Mouse (Mus musculus): ENCODE measurements at regions not wholly inside any gene's neighbourhood (a gene's known extent, or its start where the extent isn't known, plus 50 kb on each side); places are given as distances from the start of the nearest gene placed in this dataset.

DNA sequence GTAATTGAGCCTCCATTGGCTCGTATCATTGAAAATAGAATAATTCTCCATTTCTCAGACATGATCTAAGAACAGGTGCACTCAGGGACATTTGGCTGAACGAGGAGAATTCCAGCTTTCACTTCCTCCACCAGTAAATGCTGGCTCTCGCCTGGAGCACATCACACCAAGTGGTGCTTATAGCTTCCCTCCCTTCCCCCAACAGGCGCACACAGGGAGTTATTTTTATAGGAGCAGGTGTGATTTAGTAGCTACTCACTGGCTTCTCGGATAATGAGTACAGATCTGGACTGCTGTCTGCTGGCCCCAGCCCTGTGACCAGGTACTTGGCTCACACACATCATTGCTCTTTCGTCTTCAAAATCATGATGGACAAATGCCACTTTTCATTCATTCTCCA lies 456.2 kb downstream of the Fut8 start:
- TF ChIP-seq CTCF (conservative IDR thresholded peaks at IDR 0.05; ENCODE audit: low read length) (no peak), POU5F1 (IDR thresholded peaks at IDR 0.05; ENCODE audit: borderline replicate concordance, low read length) (no peak), NANOG (IDR thresholded peaks at IDR 0.05; ENCODE audit: borderline replicate concordance, low read length) (no peak)

DNA sequence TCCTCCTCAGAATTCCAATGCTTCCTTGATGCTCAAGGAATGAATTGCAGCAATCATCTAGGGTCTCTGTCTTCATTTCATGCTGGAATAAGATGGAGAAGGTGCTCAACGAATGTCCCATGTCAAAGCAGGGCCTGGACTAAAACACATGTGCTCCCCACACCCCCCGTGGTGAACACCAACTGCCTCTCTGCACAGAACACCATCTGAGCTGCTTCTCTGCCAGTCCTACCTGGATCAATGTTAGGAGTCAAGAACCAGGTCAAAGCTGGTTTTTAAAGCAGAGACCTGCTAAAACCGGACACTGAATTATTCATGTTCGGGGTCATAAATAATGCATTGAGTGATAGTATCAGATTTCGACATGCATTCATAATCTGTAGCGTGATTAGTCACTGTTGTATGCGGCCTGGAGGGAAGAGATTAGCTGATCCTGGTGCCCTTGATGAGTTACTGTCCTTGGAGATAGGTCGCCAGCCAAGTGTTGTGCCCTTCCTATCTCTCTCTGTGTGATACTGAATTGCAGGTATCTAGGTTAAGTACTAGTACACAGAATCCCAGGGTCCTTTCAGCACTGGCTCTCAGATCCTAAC lies 458.2 kb downstream of the Fut8 start:
- no peaks in the 10 kb centered on the region for H3K4me1 ChIP-seq (replicated peaks; ENCODE audit: low read depth, low read length)
- no peak overlapping the region for H3K4me3 ChIP-seq (replicated peaks; ENCODE audit: low read length)
- H3K9me3 ChIP-seq (ENCODE audit: low read length): no peaks in the 10 kb centered on the region
- TF ChIP-seq NANOG (IDR thresholded peaks at IDR 0.05; ENCODE audit: borderline replicate concordance, low read length) (no peak), POU5F1 (IDR thresholded peaks at IDR 0.05; ENCODE audit: borderline replicate concordance, low read length) (no peak), CTCF (conservative IDR thresholded peaks at IDR 0.05; ENCODE audit: low read length) (no peak)
- no peaks in the 10 kb centered on the region for H3K36me3 ChIP-seq (ENCODE audit: insufficient read depth, low read length)
- 0 out of 2 replicates have a peak, but pooled peaks cover 6% of the 10 kb centered on the region for H3K27me3 ChIP-seq (ENCODE audit: insufficient read depth, low read length)

More for the DNA sequence above, 456.2 kb downstream of the Fut8 start:
- H3K9me3 ChIP-seq (ENCODE audit: low read length): no peaks in the 10 kb centered on the region
- H3K4me3 ChIP-seq (replicated peaks; ENCODE audit: low read length): no peak overlapping the region
- H3K36me3 ChIP-seq (ENCODE audit: insufficient read depth, low read length): no peaks in the 10 kb centered on the region
- no peaks in the 10 kb centered on the region for H3K4me1 ChIP-seq (replicated peaks; ENCODE audit: low read depth, low read length)
- H3K27me3 ChIP-seq (ENCODE audit: insufficient read depth, low read length): 0 out of 2 replicates have a peak, but pooled peaks cover 6% of the 10 kb centered on the region

DNA sequence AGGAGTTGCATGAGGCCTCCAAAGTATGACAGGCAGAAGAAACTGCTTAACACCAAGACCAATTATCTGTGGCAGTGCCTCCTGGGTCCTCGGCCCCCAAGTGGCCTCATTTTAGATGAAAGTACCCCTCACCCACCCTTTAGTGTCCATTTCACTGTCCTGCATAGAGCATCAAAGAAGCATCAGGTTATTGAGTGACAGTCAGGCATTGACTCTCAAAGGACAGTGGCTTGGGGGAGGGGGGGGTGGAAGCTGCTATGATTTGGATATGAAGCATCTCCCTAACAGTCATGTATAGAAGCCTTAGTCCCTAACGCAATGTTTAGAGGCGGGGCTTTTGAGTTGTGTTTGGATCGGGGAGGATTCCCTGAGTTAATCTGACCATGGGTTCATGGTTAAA lies 458.7 kb downstream of the Fut8 start:
- no peak for TF ChIP-seq POU5F1 (IDR thresholded peaks at IDR 0.05; ENCODE audit: borderline replicate concordance, low read length)
- TF ChIP-seq CTCF (conservative IDR thresholded peaks at IDR 0.05; ENCODE audit: low read length): no peak
- no peak for TF ChIP-seq NANOG (IDR thresholded peaks at IDR 0.05; ENCODE audit: borderline replicate concordance, low read length)
- Histone ChIP-seq H3K27me3 (ENCODE audit: insufficient read depth, low read length) (0 out of 2 replicates have a peak, but pooled peaks cover 6% of the 10 kb centered on the region), H3K9me3 (ENCODE audit: low read length) (no peaks in the 10 kb centered on the region), H3K4me1 (replicated peaks; ENCODE audit: low read depth, low read length) (no peaks in the 10 kb centered on the region), H3K36me3 (ENCODE audit: insufficient read depth, low read length) (no peaks in the 10 kb centered on the region), H3K4me3 (replicated peaks; ENCODE audit: low read length) (no peak overlapping the region)

DNA sequence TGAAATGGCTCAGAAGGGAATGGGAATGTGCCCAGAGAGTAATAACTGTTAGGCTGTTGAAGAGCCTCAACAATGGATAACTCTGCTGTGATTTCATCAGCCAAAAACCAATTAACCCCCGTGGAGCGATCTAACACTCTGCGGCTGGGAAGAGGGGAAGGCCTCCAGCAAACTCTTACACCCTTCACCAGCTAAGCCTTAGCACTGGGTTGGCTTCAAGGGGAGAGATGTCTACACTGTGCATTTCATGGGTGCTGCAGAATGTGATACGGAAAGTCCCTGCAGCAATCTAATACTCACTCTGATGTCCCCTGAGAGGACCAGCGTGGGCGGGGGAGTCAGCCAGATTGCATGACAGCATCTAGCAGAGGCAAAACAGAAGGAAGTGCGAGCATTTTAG lies 460.2 kb downstream of the Fut8 start:
- H3K4me3 ChIP-seq (replicated peaks; ENCODE audit: low read length): no peak overlapping the region
- TF ChIP-seq CTCF (conservative IDR thresholded peaks at IDR 0.05; ENCODE audit: low read length) (no peak), POU5F1 (IDR thresholded peaks at IDR 0.05; ENCODE audit: borderline replicate concordance, low read length) (no peak), NANOG (IDR thresholded peaks at IDR 0.05; ENCODE audit: borderline replicate concordance, low read length) (no peak)
- H3K9me3 ChIP-seq (ENCODE audit: low read length): no peaks in the 10 kb centered on the region
- 0 out of 2 replicates have a peak, but pooled peaks cover 6% of the 10 kb centered on the region for H3K27me3 ChIP-seq (ENCODE audit: insufficient read depth, low read length)
- H3K36me3 ChIP-seq (ENCODE audit: insufficient read depth, low read length): no peaks in the 10 kb centered on the region
- H3K4me1 ChIP-seq (replicated peaks; ENCODE audit: low read depth, low read length): no peaks in the 10 kb centered on the region

DNA sequence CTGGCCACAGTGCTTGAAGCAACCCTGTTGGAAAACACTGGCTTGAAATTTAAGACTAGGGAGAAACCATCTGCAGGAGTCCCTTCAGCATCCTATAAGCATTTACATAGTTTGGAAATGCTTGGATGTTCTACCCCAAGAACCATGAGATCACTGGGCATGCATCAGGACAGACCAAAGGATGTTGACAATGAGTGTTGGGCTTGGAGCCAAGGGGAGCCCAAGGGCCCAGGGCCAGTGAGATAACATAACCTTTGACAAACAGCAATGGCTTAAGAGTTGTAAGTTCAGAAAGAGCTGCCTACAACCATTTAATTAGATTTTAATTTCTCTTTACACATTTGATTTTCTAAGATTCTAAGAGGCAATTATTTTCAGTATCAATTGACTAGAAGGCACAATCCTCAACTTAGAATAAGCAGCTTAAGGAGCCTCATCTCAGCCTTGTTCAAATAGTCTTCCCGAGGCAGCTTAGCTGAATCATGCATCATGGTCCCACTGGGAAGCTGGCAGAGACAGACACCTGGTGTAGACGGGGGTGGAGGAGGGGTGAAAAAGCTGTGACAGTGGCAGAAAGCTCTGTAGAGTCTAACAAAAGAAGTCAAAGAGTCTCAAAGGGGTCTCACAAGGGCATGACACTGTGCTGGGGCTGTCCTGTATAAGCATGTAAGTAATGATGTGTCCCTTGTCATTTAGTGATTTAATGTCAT lies 462.1 kb downstream of the Fut8 start:
- TF ChIP-seq CTCF (conservative IDR thresholded peaks at IDR 0.05; ENCODE audit: low read length): no peak
- no peak for TF ChIP-seq NANOG (IDR thresholded peaks at IDR 0.05; ENCODE audit: borderline replicate concordance, low read length)
- TF ChIP-seq POU5F1 (IDR thresholded peaks at IDR 0.05; ENCODE audit: borderline replicate concordance, low read length): no peak
- no peaks in the 10 kb centered on the region for H3K4me1 ChIP-seq (replicated peaks; ENCODE audit: low read depth, low read length)
- H3K36me3 ChIP-seq (ENCODE audit: insufficient read depth, low read length): no peaks in the 10 kb centered on the region
- H3K9me3 ChIP-seq (ENCODE audit: low read length): no peaks in the 10 kb centered on the region
- 0 out of 2 replicates have a peak, but pooled peaks cover 2% of the 10 kb centered on the region for H3K27me3 ChIP-seq (ENCODE audit: insufficient read depth, low read length)
- no peak overlapping the region for H3K4me3 ChIP-seq (replicated peaks; ENCODE audit: low read length)

DNA sequence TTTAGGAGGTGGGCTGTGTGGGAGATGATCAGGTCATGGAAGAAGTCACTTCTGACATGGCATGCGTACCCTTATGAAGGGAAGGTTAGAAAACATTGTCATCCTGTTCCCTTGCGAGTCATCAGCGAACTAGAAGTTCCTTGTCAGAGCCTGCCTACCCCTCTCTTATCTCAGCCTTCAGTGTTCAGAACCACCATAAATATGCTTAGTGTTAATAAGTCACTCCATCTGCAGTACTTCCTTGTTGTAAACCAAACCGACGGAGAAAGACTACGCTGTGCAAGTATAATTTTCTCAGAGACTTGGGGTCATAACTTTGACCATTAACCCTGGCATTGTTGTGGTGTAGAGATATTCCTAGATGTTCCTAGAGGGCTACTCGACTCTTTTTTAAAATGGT lies 477.6 kb downstream of the Fut8 start:
- TF ChIP-seq NANOG (IDR thresholded peaks at IDR 0.05; ENCODE audit: borderline replicate concordance, low read length) (no peak), POU5F1 (IDR thresholded peaks at IDR 0.05; ENCODE audit: borderline replicate concordance, low read length) (no peak), CTCF (conservative IDR thresholded peaks at IDR 0.05; ENCODE audit: low read length) (no peak)
- Histone ChIP-seq H3K4me1 (replicated peaks; ENCODE audit: low read depth, low read length) (peaks cover 3% of the 10 kb centered on the region; the same call in 1 of the 2 replicates), H3K9me3 (ENCODE audit: low read length) (peaks cover 9% of the 10 kb centered on the region), H3K4me3 (replicated peaks; ENCODE audit: low read length) (no peak overlapping the region), H3K36me3 (ENCODE audit: insufficient read depth, low read length) (no peaks in the 10 kb centered on the region), H3K27me3 (ENCODE audit: insufficient read depth, low read length) (no peaks in the 10 kb centered on the region)

DNA sequence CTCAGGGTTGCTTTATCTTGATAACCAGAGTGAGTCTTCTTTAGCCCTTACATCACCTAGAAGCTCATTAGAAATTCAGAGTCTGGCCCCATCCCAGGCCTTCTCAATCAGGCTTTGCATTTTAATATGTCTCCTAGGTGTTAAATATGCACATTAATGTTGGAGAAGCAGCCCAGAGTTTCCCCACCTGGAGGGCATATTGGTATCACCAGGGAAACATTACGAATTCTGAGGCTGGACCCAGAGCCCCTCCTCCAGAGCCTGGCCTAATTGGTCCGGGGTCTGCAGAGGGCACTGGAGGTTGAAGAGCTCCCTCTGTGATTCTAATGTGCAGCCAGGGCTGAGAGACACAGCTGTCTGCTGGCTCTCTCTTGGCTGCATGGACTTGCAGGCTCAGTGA lies 478.1 kb downstream of the Fut8 start:
- no peak overlapping the region for H3K4me3 ChIP-seq (replicated peaks; ENCODE audit: low read length)
- TF ChIP-seq POU5F1 (IDR thresholded peaks at IDR 0.05; ENCODE audit: borderline replicate concordance, low read length) (no peak), NANOG (IDR thresholded peaks at IDR 0.05; ENCODE audit: borderline replicate concordance, low read length) (no peak), CTCF (conservative IDR thresholded peaks at IDR 0.05; ENCODE audit: low read length) (no peak)

DNA sequence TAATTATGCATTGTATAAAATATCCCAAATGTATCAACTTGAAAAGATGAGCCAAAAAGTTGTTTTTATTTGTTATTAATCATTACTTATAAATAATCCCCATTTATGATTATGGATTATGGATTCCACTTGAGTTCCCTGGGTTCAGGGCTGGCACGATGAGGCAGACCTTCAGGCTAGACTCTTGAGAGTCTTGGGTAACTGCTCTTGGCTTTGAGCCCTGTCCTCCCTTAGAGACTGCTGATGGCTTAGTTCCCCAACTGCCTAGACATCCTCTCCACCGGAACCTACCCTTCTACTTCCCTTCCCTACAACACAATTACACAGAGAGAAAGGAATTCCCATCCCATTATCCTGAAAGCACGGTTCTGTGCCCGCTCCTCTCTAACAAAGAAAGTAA lies 466.3 kb upstream of the Gm6657 start:
- Histone ChIP-seq H3K27me3 (ENCODE audit: insufficient read depth, low read length) (no peaks in the 10 kb centered on the region), H3K36me3 (ENCODE audit: insufficient read depth, low read length) (no peaks in the 10 kb centered on the region), H3K4me3 (replicated peaks; ENCODE audit: low read length) (no peak overlapping the region), H3K9me3 (ENCODE audit: low read length) (peaks cover 3% of the 10 kb centered on the region; the same call in 1 of the 2 replicates), H3K4me1 (replicated peaks; ENCODE audit: low read depth, low read length) (no peaks in the 10 kb centered on the region)
- TF ChIP-seq CTCF (conservative IDR thresholded peaks at IDR 0.05; ENCODE audit: low read length) (no peak), POU5F1 (IDR thresholded peaks at IDR 0.05; ENCODE audit: borderline replicate concordance, low read length) (no peak), NANOG (IDR thresholded peaks at IDR 0.05; ENCODE audit: borderline replicate concordance, low read length) (no peak)

More for the DNA sequence above, 478.1 kb downstream of the Fut8 start:
- no peaks in the 10 kb centered on the region for H3K36me3 ChIP-seq (ENCODE audit: insufficient read depth, low read length)
- peaks cover 4% of the 10 kb centered on the region; the same call in 1 of the 2 replicates for H3K9me3 ChIP-seq (ENCODE audit: low read length)
- no peaks in the 10 kb centered on the region for H3K27me3 ChIP-seq (ENCODE audit: insufficient read depth, low read length)
- H3K4me1 ChIP-seq (replicated peaks; ENCODE audit: low read depth, low read length): peaks cover 3% of the 10 kb centered on the region; the same call in 1 of the 2 replicates

Data from E14TG2a.4 (cell line).